Comparison of ENCODE assay signal across 20 mouse cellular contexts in the genomic region with DNA sequence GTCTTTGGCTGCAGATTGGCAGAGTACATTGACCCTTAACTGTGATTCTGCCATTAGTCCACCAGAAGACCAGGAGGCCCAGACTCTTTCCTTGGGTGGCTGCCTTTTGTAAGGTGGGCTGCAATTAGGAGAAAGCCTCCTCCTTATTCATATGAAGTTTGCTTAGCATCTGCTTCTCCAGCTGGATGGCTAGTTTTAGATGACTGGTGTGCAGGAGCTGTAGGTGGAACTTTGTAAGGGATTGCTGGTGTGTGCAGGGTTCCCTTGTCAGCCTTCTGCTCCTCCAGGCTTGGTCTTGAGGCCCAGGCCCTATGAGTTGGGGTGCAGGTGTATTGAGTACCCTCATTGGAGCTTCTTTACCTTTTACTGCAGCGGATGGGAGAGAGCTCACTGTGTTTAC.
A peak's percentile ranks its signal among the peaks of the same experiment; 100 is the strongest.
DNase-seq lines count a peak whose midpoint lies in the region; ATAC-seq and TF ChIP-seq lines count a peak whose summit lies in the region.
"Had no signal": no experiment of that assay in that cellular context is flagged by ENCODE, and none has a peak within 500 bp of the region (broad histone marks: within the 10 kb centered on the region; RNA-seq: fewer than 3 reads in every experiment).

No protein-coding gene starts in this region.

- intact Hi-C loops in left cerebral cortex, postnatal 4 days (cut with DNase I), result no loop called here

- H3K4me2 ChIP-seq in heart, embryonic 13.5 days, result no peak overlapping the region
- H3K4me2 ChIP-seq in CH12.LX (ENCODE audit: insufficient read depth, low read depth, poor library complexity, severe bottlenecking), result no peak overlapping the region
- H3K4me2 ChIP-seq: embryonic facial prominence, embryonic 13.5 days; forebrain, embryonic 13.5 days; heart, embryonic 15.5 days had no signal

- H3K36me3 ChIP-seq in heart, embryonic 13.5 days, result peaks cover 41% of the 10 kb centered on the region
- H3K36me3 ChIP-seq in heart, embryonic 10.5 days, result peaks cover 14% of the 10 kb centered on the region; the same call in 1 of the 2 replicates
- peaks cover 42 to 85% of the 10 kb centered on the region in 2 experiments for H3K36me3 ChIP-seq in CH12.LX (replicated peaks in 1 of 2; ENCODE audit: control insufficient read depth in 1 of 2, insufficient read depth in 1 of 2, low read length in 1 of 2)
- H3K36me3 ChIP-seq: heart, embryonic 15.5 days had no signal

- no peak for TF ChIP-seq CTCF in CH12.LX (conservative IDR thresholded peaks at IDR 0.05 in 1 of 2, IDR thresholded peaks at IDR 0.05 in 1 of 2; ENCODE audit: low read depth in 2 of 2, low read length in 2 of 2)

- no peak for DNase-seq in heart, embryonic 10.5 days (ENCODE audit: low spot score)
- peak; percentile 40 for DNase-seq in left cerebral cortex, adult 11 months (ENCODE audit: low spot score)
- DNase-seq in left cerebral cortex, postnatal 4 days, result no peak
- DNase-seq in CH12.LX (ENCODE audit: extremely low read depth), result no peak
- DNase-seq in brain, adult 2 months (ENCODE audit: low read depth, low spot score), result peak; percentile 79
- DNase-seq: adrenal gland, postnatal 10 days; cerebellum, adult 11-12 months; cerebellum, adult 9-10 months; cerebellum, postnatal 25 days; forebrain, postnatal 0 days; gastrocnemius, postnatal 25 days; heart, postnatal 14 days had no signal

- dilution Hi-C loops in CH12.LX (cut with MboI; ENCODE audit: extremely low pct_ligation_motif_present, extremely low pct_unique_long_range_greater_than_20kb, low sequenced_read_pairs), result no loop called here

- H3K27me3 ChIP-seq in heart, embryonic 13.5 days (replicated peaks), result no peaks in the 10 kb centered on the region
- H3K27me3 ChIP-seq in heart, embryonic 10.5 days (ENCODE audit: insufficient read depth, poor library complexity, severe bottlenecking), result no peaks in the 10 kb centered on the region
- no peaks in the 10 kb centered on the region for H3K27me3 ChIP-seq in CH12.LX (replicated peaks)
- H3K27me3 ChIP-seq: embryonic facial prominence, embryonic 13.5 days; forebrain, embryonic 13.5 days; heart, embryonic 15.5 days had no signal

- TF ChIP-seq RAD21 in CH12.LX (IDR thresholded peaks at IDR 0.05; ENCODE audit: low read depth, low read length), result no peak

- TF ChIP-seq EP300 in CH12.LX (IDR thresholded peaks at IDR 0.05; ENCODE audit: low read length), result no peak

- TF ChIP-seq POLR2A in CH12.LX (IDR thresholded peaks at IDR 0.05; ENCODE audit: low read depth, low read length), result no peak

- no peak for ATAC-seq in heart, embryonic 13.5 days (ENCODE audit: extremely low read depth, insufficient number of reproducible peaks, low FRiP score, low TSS enrichment)
- ATAC-seq in erythroid progenitor cell, adult 5-6 weeks (replicated peaks; ENCODE audit: low FRiP score, poor library complexity, severe bottlenecking), result no peak
- no peak for ATAC-seq in megakaryocyte progenitor cell, adult 5-6 weeks (replicated peaks; ENCODE audit: poor library complexity)
- ATAC-seq: forebrain, embryonic 13.5 days; forebrain, postnatal 0 days; hindbrain, embryonic 16.5 days; inflammation-experienced regulatory T-cells, adult 6 months had no signal

- peaks cover 36% of the 10 kb centered on the region for H3K79me2 ChIP-seq in CH12.LX (replicated peaks; ENCODE audit: control insufficient read depth, extremely low read depth, insufficient read depth, poor library complexity, severe bottlenecking)

- in situ Hi-C loops in CH12.LX (cut with MboI; ENCODE audit: low pct_ligation_motif_present, low pct_unique_long_range_greater_than_20kb, low sequenced_read_pairs), result loop anchor here (25.0 kb wide), 1 partner anchor 458 kb away; no protein-coding TSS in a partner anchor

- 89% methylated on average over 1 of the region's 1 CpGs for WGBS in heart, embryonic 13.5 days
- 97% methylated on average over 1 of the region's 1 CpGs for WGBS in heart, embryonic 10.5 days

- H3K4me3 ChIP-seq in heart, embryonic 13.5 days, result no peak overlapping the region
- H3K4me3 ChIP-seq in heart, embryonic 10.5 days, result no peak overlapping the region
- no peak overlapping the region for H3K4me3 ChIP-seq in CH12.LX (replicated peaks in 1 of 3; ENCODE audit: low read depth in 2 of 3, low read length in 2 of 3, poor library complexity in 1 of 3)
- H3K4me3 ChIP-seq: embryonic facial prominence, embryonic 13.5 days; forebrain, embryonic 13.5 days; heart, embryonic 15.5 days had no signal

- no peaks in the 10 kb centered on the region for H3K9me3 ChIP-seq in heart, embryonic 13.5 days
- H3K9me3 ChIP-seq in heart, embryonic 10.5 days, result no peaks in the 10 kb centered on the region
- no peaks in the 10 kb centered on the region for H3K9me3 ChIP-seq in CH12.LX (replicated peaks; ENCODE audit: low read length)
- H3K9me3 ChIP-seq: embryonic facial prominence, embryonic 13.5 days; forebrain, embryonic 13.5 days; heart, embryonic 15.5 days had no signal

- H3K9ac ChIP-seq in heart, embryonic 13.5 days, result no peak overlapping the region
- no peak overlapping the region for H3K9ac ChIP-seq in CH12.LX (ENCODE audit: insufficient read depth, low read depth)
- H3K9ac ChIP-seq: embryonic facial prominence, embryonic 13.5 days; forebrain, embryonic 13.5 days; forebrain, postnatal 0 days; heart, embryonic 15.5 days had no signal

- H3K27ac ChIP-seq in heart, embryonic 13.5 days (replicated peaks), result peak overlapping the region; percentile 29; the same call in 1 of the 2 replicates
- H3K27ac ChIP-seq in heart, embryonic 10.5 days, result no peak overlapping the region
- H3K27ac ChIP-seq in CH12.LX (ENCODE audit: insufficient read depth, low read depth), result peak overlapping the region; percentile 58; the same call in 1 of the 2 replicates
- H3K27ac ChIP-seq: embryonic facial prominence, embryonic 13.5 days; forebrain, embryonic 13.5 days had no signal

- H3K4me1 ChIP-seq in heart, embryonic 13.5 days, result peaks cover 16% of the 10 kb centered on the region
- peaks cover 15% of the 10 kb centered on the region for H3K4me1 ChIP-seq in heart, embryonic 10.5 days
- H3K4me1 ChIP-seq in CH12.LX (ENCODE audit: control insufficient read depth in 1 of 2, insufficient read depth in 2 of 2), result peaks cover 21 to 69% of the 10 kb centered on the region in 2 experiments

TF ChIP-seq in CH12.LX, 34 proteins besides CTCF, POLR2A, EP300 and RAD21:
- TF ChIP-seq ELF1 (IDR thresholded peaks at IDR 0.05; ENCODE audit: low read depth, low read length) (no peak), MEF2A (IDR thresholded peaks at IDR 0.05; ENCODE audit: borderline replicate concordance, low read depth, low read length) (no peak), E2F4 (IDR thresholded peaks at IDR 0.05; ENCODE audit: insufficient replicate concordance, low read depth, low read length) (no peak), IRF4 (IDR thresholded peaks at IDR 0.05; ENCODE audit: low read depth, low read length) (no peak), NELFE (IDR thresholded peaks at IDR 0.05; ENCODE audit: low read depth, low read length) (no peak), CHD1 (IDR thresholded peaks at IDR 0.05; ENCODE audit: low read depth, low read length) (no peak), TCF12 (IDR thresholded peaks at IDR 0.05; ENCODE audit: low read depth, low read length) (no peak), JUND (conservative IDR thresholded peaks at IDR 0.05; ENCODE audit: low read depth, low read length) (no peak), SMC3 (IDR thresholded peaks at IDR 0.05; ENCODE audit: low read depth, low read length) (no peak), MAZ (IDR thresholded peaks at IDR 0.05; ENCODE audit: low read depth, low read length) (no peak), CHD2 (IDR thresholded peaks at IDR 0.05; ENCODE audit: low read length) (no peak), ZKSCAN1 (IDR thresholded peaks at IDR 0.05; ENCODE audit: borderline replicate concordance, low read depth, low read length) (no peak), GABPA (IDR thresholded peaks at IDR 0.05; ENCODE audit: insufficient replicate concordance, low read depth, low read length) (no peak)

Comparison
In these comparisons a context has a peak if more than half of its experiments do, and no peak if none do; other contexts are left out.
1. DNase-seq: peak in left cerebral cortex, adult 11 months (single experiment) and brain, adult 2 months (single experiment); none in heart, embryonic 10.5 days (single experiment), left cerebral cortex, postnatal 4 days (single experiment) and CH12.LX (single experiment).